Mouse (Mus musculus) heart, adult 9 months (tissue): Measurements from ENCODE around the gene Rbm8a.

Experiments used
- DNase-seq, 2 experiments: peaks; one replicate each; pipeline ENCODE4 v3.0.0; 2022; ENCODE audit warnings: low spot score in 2 of 2

The Rbm8a gene

DNA sequence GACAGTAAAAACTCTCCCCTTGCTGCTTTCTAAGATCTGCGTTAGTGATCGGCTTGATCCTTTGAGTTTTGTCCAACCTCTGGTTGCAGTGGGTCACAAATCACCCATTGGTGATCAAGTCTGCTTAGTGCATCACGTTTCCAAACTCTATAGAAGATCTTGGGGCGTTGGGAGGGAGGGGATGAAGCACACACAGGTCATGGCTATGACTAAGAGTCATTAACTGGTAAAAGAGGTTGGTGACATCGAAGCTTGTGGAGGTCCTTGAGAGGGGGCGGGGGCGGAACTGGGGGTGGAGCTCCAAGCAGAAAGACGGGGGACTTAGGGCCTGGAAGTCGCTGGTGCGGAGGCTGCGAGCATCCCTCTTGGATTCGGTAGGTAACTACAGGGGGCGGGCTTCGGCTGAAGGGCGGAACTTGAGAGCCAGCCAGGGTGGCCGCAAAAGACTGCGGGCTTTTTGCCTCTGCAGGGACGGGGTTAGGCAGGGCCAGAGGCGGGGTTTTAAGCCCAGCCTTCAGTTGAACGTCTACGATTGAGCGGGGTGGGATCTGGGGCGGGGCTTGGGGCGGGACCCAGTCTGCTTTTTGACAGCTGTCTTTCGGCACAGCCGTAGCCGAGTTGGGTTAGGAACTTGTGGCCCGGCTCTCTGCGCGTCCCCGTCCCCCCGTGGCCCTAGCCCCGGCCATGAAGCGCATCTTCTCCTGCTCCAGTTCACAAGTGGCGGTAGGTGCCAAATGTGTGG lies 40.2 kb downstream of the Rbm8a start, which contains the start of gene Ankrd35:
Gene Ankrd35 (plus strand): TSS at position 405 of the 742 bp plus-strand sequence.
- DNase-seq = peak; percentile 80

DNA sequence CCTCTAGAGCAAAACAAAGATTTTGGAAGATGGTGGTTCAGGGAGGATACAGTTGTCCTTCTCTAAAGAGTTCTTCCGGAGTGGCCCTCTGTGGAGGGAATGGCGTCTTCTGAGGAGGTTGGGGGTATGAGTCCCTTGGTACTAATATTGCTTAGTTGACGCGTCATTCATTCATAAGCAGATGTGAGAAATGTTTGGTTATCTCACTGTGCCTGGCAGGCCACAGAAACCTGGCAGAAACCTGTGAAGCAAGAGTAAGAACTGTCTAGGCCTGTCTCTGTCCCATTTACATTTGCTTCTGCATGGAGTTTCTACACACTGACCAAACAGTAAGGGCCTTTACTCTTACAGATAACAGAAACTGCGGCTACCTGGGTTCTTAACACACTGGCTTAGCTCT lies 41.8 kb downstream of the Rbm8a start:
- no peak for DNase-seq

DNA sequence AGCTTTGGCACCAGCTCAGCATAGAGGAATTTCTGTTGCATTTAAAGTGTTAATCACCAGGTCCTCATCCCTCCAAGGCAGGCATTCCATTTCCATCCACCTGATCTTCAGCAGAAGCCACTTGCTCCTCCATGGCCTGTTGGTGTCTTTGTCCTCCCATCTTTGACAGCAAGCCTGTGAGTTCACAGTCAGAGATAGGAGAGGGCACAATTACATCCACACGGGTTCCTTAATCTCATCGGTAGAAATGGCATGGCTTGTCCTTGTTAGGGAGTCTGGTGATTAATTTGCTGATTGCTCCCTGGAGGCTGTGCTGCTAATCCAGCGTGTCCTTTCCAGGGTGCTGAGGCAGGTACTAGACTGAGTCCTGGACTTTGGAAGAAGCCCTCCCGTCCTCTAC lies 43.8 kb downstream of the Rbm8a start:
- DNase-seq = no peak

DNA sequence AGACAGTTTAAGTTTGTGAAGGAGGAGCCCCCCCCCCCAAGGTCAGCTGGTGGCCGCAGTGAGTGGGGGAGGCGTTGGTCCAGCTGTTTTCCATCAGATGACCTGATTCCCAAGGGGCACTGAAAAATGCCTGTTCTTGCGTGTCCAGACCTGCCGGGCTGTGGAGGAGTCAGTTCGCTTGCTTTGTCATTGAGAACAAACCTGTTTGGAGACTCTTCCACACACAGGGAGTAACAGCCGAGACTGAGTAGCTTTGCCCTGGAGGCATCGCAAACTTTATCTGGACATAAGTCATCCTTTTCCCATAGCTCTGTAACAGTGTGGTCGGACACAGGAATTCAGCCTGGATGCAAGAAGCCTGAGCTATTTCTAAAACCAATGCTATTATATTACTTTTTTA lies 44.7 kb downstream of the Rbm8a start:
- DNase-seq = no peak

DNA sequence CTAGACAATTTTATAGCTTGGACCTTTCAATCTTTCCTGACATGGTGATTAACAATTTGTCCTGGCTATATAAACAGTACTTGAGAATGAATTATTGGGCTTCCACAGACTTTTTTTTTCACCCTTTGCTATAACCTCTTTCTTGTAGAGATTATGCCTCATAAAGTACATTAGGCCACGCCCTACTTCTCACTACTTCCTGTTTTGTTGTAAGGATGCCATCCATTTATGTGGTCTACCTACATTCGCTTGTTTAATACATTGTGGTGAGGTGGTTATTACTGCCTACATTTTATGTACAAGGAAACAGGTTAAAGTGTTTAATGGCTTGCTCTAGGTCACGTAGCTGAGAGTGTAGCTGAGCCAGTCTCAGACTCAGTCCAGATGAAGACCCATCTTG lies 45.4 kb downstream of the Rbm8a start:
- no peak for DNase-seq

DNA sequence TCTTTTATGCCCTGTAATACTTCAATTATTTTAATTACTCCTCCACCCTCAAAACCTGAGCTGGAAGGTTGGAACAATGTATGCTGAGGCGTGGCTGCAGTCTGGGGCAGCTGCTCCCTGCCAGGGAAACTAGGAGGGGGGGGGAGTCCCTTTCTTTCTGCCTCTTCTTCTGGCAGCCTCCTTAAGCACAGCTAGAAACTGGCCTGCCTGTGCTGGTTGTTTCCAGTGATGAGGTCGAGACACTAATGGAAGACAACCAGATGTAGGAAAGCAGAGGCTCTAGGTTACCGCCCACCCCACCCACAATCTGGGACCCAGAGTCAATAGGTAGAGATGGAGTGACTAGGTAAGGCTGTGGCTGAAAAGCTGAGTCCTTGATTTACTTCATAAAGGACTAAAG lies 46.0 kb downstream of the Rbm8a start:
- no peak for DNase-seq

DNA sequence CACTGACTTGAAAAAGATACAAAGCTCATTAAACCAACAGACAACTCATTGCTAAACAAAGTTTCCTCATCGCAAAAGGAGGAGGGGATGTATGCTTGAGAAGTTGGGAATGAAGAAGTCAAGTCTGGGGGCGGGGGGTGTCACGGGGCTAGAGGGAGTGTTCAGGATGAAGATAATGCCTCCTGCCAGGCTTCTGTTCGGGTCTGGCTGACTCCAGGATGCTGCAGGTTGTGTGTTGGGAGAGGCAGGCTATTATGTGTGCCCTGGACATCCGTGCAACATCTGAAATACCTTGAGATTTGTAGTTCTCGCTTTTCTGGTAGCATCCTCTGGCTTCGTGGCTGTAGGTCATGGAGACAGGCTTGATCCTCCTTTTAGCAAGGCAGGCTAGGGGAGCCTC lies 48.7 kb downstream of the Rbm8a start:
- DNase-seq = no peak

DNA sequence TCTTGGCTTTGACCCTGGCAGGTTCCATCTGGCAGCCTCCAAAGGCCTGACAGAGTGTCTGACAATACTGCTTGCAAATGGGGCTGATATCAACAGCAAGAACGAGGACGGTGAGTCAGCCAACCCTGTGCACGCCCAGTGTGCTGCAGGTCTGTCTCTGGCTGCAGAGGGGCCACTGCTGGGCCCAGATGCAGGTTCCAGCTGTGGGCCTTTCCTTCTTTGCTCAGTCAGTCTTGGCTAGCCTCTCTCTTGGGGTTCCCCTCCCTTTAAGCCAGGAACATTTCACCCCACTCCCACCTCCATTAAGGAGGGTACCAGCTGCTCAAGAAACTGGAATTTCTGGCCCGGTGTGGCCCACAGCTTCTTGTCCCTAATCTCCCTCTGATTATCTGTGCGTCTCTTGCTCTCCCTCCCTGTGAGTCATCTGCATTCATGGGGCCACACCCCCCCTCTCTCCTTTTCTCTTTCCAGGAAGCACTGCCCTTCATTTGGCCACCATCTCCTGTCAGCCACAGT lies 49.5 kb downstream of the Rbm8a start:
- no peak for DNase-seq

DNA sequence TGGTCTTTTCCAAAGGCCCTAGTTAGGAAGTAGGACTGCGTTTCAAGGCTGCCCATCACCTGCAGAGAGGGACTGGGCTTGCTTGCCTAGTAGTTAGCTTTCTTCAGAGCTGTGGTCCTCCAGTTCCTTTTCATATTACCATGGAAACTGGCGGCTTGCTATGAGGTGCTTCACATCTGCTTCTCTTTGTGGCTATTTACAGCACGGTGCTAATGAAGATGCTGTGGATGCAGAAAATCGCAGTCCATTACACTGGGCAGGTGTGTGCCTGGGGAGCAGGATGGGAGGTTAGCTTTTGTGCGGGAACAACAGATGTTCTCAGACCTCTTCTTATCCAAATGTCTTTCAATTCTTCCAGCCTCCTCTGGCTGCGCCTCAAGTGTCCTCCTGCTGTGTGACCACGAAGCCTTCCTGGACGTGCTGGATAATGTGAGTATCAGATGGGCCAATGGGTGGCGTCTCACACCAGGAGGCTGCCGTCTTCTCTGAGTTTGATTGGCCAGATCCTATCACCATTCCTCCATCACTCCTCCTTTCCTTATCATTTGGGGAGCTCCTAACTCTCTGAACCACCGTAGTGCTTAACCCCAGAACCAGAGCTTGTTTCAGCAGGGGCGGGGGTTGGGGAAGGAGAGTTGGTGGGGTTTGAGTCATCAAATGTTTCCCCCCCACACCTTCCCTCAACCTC lies 50.7 kb downstream of the Rbm8a start:
- no peak for DNase-seq
